Mouse (Mus musculus): ENCODE data around the gene Spaca3.

Spaca3 gene

DNA sequence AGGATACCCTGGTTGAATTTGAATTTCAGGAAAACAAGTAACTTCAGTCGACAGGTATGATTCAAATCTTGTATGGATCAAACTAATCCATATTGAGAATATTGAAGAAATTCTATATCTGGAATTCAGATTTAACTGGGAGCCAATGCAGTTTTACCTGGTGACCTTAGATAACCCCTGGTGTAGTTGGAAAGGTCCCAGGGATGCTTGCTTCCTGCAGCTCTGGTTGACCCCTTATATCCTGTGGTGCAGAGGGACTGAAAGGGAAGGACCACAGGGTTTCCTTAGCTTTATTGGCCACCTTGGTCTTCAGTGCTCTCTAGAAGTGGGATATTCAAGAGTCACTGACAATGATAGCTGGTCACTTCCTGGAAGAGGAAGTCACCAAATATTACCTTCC, 9.9 kb downstream of the Spaca3 start:
- in situ Hi-C loops (cut with MseI, MboI), result no loop called here

DNA sequence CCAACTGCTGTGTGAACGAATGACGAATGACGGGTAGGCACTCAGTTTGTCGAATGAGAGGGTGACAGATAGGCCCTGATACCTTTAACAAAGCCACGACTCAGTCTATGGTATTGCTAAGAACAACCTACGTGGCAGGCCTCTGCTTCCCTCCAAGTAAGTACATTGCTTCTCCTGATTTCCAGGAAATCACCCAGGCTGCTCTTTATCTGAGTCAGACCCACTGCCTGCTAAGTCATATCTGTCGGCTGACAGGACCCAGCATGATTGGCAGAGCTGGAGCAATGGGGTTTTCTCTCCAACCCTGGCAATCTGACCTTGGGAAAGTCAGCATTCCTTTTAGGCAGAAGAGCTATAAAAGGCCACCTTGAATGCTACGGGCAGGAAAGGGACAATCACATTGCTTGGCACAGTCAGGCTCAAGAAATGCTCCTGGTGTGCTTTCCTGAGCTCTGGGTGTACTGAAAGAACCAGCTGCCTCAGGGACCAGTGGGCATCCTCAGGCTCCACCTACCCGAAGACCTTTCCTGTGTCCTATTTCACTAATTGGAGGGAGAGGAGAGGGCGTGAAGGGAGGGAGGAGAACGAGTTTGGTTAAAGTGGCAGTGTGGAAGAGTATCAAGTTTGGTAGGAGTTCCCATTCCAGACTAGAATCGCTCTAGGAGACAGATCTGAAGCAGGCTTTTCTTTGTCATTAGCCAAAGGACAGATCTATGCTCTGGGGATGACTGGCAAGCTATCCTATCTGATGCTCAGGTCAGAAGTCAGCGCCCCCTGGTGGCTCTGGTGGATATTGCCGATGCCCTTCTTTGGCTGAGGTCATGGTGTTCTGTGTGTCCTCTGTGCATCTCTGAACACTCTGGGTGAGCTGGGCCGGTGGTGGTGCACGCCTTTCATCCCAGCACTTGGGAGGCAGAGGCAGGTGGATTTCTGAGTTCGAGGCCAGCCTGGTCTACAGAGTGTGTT, 14.6 kb downstream of the Spaca3 start:
- in situ Hi-C loops (cut with MseI, MboI), result no loop called here

GRCm38 (mm10) chr11:80877131-80877651, 19.0 kb downstream of the Spaca3 start:
- in situ Hi-C loops (cut with MseI, MboI), result no loop called here

GRCm38 (mm10) chr11:80878026-80878425, 19.9 kb downstream of the Spaca3 start:
- in situ Hi-C loops (cut with MseI, MboI), result no loop called here

- in situ Hi-C loops (cut with MseI, MboI), result no loop called here
Measured at GRCm38 (mm10) chr11:80882229-80882810, 24.2 kb downstream of the Spaca3 start.

DNA sequence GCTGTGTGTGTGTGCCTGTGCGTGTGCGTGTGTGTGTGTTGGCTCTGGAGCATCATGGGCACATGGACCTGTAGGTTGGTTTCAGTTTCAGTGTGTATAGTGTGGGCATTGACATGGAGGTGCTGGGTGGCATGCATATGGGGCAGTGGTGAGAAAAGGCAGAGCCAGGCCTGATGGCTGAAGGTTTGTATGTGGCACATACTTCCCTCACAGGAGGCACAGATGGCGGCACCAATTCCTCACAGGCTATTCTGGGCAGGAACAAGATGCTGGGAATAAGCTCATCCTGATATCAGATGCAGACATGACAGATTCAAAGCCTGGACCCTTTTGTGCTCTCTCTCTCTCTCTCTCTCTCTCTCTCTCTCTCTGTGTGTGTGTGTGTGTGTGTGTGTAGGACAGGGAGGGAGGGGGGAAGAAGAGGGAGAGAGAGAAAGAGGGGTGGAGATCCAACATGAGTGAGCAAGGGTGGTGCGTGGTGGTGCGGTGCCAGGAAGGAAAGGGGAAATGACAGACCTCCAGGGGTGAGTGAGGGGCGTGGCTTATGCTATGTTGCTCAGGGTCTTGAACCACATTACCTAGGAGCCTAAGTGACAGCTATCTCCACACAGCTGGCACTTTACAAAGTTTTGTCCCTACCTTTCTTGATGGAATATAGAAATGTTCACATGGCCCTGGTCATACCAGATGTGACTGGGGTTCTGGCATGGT, 26.5 kb downstream of the Spaca3 start:
- in situ Hi-C loops (cut with MseI, MboI), result no loop called here

- in situ Hi-C loops (cut with MseI, MboI), result no loop called here
Measured at GRCm38 (mm10) chr11:80886365-80886764, 28.2 kb downstream of the Spaca3 start.

- in situ Hi-C loops (cut with MseI, MboI), result no loop called here
Measured at GRCm38 (mm10) chr11:80887021-80887420, 28.9 kb downstream of the Spaca3 start.

DNA sequence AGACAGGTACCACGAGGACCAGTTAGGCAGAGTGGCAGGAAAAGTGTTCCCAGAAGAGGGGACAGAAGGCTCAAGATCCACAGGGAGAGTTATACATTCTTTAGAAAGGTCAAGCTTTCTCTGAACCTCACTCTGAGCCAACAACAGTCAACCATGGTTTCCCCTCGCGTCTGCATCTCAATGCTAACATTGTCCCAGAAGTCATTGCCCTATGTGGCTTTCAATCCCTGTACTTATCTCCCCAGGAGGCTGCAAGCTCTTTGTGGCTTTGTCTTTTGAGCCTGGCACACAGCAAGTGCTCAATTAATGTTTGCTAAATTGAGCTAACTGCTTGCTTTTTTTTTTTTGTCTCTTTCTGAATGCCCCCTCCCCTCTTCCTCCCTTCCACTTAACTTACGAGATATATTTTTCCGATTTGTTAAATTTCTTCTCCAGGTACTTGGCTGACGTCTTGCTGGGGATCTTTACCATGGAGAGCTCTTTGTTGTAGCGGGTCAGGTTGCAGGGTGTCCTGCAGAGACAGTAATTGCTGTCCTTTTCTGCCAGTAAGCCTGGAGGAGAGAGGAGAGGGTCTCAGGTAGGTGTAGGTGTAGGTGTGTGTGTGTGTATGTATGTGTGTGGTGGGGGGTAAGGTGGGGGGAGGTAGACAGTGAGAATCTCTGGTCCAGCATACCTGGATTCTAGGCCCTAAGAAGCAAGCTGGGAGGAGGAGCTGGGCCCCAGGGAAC, 31.3 kb downstream of the Spaca3 start:
- in situ Hi-C loops (cut with MseI, MboI), result no loop called here

DNA sequence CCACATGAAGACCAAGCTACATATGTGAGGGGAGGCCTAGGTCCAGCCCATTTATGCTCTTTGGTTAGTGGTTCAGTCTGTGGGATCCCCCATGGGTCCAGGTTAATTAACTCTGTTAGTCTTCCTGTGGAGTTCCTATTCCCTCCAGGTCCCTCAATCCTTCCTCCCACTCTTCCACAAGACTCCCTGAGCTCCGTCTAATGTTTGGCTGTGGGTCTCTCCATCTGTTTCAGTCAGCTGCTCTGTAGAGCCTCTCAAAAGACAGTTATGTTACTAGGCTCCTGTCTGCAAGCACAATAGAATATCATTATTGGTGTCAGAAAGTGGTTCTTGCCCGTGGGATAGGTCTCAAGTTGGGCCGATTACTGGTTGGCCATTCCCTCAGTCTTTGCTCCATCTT, 37.7 kb downstream of the Spaca3 start:
- in situ Hi-C loops (cut with MseI, MboI), result no loop called here

DNA sequence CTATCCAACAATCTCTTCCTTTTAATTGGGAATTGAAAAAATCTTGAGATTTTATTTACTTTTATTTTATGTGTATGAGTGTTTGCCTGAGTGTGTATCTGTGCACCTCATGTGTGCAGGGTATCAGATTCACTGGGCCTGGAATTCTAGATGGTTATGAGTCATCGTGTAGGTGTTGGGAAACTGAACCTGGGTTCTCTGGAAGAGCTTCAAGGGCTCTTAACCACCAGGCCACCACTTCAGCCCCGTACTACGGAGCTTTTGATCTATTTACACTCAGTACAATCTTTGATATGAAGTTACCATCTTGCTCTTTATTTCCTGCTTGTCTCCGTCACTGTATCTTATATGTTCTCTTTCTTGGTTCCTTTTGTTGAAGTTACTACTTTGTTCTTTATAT, 42.4 kb downstream of the Spaca3 start:
- in situ Hi-C loops (cut with MseI, MboI), result no loop called here

DNA sequence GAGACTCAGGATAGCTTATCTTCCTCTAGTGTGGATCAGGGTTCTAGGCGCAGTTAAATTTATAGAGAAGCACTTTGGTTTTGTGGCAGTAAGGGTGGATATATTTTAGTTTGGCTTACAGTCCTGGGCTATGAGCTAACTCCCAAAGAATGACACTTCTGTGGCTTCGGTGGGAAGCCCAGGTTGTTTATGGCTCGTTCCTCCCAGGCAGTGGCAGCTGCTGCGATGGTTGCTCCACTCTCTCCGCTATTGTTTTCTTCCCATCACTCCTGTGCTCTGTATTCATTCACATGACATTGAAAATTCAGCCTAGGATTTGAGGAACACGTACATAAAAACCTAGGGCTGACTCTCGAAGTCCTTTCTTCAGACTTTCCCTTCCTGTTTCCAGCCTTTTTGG, 44.5 kb downstream of the Spaca3 start:
- in situ Hi-C loops (cut with MseI, MboI), result no loop called here

DNA sequence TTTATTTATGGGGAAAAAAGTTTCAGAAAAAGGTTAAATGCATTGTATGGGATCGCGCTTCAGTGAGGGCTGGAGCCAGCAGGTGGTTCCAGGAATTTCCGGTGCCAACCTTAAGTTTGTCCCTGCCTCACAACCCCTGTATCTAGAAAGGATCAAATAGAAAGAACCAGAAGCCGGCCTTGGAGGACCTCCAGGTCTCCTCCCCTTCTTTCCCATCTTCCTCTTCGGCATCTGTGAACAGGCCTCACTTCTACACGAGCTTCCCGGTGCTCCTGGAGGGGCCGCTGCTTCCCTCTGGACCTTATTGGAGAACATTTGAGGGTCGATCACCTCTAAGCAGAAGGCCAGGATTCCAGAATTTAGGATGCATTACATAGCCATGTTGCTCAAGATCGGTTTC, 45.3 kb downstream of the Spaca3 start:
- in situ Hi-C loops (cut with MseI, MboI), result no loop called here

DNA sequence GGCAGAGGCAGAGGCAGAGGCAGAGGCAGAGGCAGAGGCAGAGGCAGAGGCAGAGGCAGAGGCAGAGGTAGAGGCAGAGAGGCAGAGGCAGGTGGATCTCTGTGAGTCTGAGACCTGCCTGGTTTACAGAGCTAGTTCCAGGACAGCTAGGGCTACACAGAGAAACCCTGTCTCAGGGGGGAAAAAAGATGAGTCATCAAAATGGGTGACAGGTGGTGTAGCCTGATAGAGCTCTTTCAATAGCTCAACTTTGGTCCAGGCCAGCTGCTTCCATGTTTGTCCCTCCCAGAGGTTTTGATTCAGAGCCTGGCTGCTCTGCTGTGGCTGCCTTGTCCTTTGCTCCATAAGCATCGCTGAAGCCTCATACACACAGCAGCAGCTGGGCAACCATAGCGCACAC, 46.4 kb downstream of the Spaca3 start:
- in situ Hi-C loops (cut with MseI, MboI), result no loop called here

DNA sequence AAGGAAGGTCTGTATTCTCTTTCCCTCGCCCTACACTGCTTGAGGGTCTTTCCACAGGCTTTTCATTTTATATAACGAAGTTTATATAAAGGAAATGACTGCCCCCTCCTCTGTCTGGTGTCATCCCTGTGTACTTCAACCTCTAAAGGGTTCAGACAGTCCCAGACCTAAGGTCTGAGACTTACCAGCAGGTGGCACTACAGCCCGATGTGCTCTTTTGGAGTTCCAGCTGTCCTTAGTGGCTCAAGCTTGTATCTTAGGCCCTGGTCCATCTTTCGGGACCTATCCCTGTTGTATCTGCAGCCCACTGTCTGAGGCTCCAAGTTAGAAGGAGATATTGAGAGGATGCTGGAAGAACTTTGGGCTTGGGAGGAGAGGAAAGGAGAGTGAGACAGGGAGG, 48.3 kb downstream of the Spaca3 start:
- in situ Hi-C loops (cut with MseI, MboI), result no loop called here

DNA sequence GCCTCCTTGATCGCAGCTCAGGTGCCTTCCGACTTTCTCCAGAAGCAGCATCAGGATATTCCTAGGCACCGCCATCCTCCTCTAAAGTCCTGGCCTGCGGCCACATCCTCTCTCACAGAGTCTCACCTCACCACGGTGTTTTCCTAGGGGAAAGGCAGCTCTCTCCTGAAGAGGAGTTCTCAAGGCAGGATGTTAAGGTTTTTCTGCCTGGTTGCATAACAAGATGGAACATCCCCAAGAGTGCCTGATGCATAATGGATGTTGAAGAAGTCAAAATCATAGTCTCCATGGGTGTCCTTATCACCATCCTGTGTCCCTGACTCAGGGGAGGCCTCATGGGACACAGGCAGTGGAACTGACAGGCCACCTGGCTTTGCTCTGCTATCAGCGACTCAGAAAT, 49.7 kb downstream of the Spaca3 start:
- in situ Hi-C loops (cut with MseI, MboI), result no loop called here

DNA sequence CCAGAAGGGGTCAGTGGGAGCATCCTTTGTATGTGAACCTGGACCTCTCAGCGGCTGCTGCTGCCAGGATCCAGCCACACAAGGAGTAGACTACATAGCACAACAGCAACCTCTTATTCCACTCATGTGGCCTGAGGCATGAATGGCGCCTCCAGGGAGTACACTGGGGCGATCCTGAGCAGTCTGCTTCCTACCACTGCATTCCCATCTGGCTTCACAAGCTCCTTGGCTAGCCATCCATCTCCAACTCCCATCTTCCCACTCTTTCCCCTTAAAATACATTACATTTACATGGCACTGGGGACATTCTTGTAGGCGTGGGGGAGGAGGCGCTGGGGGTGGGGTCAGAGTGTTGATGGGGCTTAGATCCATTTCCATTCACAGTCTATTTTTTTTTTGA, 54.6 kb downstream of the Spaca3 start:
- in situ Hi-C loops (cut with MseI, MboI), result no loop called here

GRCm38 (mm10) chr11:80913408-80914024, 55.4 kb downstream of the Spaca3 start:
- in situ Hi-C loops (cut with MseI, MboI), result no loop called here

Data from mouse trophoblast stem cell (cell line).